Mouse (Mus musculus) cerebellum, adult 2 months (tissue): ENCODE measurements at regions not wholly inside any gene's neighbourhood (a gene's known extent, or its start where the extent isn't known, plus 50 kb on each side); places are given as distances from the start of the nearest gene placed in this dataset.

ENCODE experiments used
- CTCF ChIP-seq: fragments of 200-500 bp; IDR thresholded peaks from 2 replicates; pipeline ENCODE4 v1.5.1; 2011; ENCODE audit warnings: low read depth, mild to moderate bottlenecking, control low read depth, low read length, moderate library complexity, borderline replicate concordance; ENCODE audit not compliant: insufficient read depth
- POLR2A ChIP-seq: fragments of 200-500 bp; IDR thresholded peaks from 2 replicates; pipeline ENCODE4 v1.6.1; 2011; ENCODE audit warnings: low read length, control low read depth, borderline replicate concordance; ENCODE audit not compliant: insufficient read depth

DNA sequence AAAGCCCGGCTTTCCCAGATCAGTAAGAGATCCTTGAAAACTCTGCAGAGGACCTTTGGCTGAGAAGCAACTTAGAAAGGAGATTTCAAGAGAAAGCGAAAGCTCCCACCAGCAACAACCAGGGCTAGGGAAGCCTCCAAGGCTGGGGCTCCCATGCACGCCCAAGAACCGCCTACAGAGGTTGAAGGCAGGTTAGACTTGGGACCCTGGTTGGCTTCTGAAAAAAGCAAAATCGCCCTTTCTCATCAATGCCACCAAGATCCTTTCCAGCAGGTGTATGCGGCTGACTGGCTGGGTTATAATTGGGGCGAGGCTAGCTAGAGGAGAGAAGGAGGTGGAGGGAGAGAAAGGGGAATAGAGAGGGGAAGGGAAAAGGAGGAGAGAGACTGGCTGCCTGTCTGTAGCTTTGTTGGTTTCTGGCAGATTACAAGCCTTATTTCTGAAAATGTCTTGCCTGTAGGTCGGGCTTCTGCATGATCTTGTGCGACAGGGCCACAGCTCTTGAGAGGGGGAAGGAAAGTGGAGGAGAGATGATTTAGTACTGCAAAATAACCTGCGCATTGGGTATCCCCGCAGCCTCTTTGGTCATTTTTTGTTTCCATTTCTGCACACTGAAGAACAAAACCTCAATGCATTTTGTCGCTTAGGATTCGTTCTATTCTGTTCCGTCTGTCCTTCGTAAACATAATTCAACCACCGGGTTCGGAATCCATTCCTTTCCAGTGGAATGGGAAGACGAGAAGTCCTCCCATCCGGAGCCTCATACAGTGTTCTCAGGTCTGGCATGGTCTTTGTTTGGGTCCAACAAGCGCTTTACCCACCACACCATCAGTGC is 317.5 kb downstream of the Parp8 start:
- TF ChIP-seq POLR2A (no peak), CTCF (no peak)
